Mouse (Mus musculus) embryonic fibroblast, embryonic 13.5 days (primary cell): Measurements from ENCODE around the gene Vps72. TPM values are rescaled to one million over a fixed set of nuclear protein-coding genes. Genes with fewer than 3 reads are reported as not detected.

ENCODE experiments used
- H3K27ac ChIP-seq: 2 replicates; pipeline ENCODE4 v1.5.1; 2012; ENCODE audit warnings: low read length, control low read depth, inconsistent platforms; ENCODE audit not compliant: insufficient read depth
- H3K4me1 ChIP-seq: 2 replicates; pipeline ENCODE4 v1.6.1; 2011; ENCODE audit warnings: low read length; ENCODE audit not compliant: control insufficient read depth, insufficient read depth
- H3K4me3 ChIP-seq: 2 replicates; pipeline ENCODE4 v1.5.1; 2011; ENCODE audit warnings: mild to moderate bottlenecking, control low read depth, low read length; ENCODE audit not compliant: insufficient read depth
- CTCF ChIP-seq: IDR thresholded peaks from 2 replicates; pipeline ENCODE4 v1.5.1; 2011; ENCODE audit warnings: mild to moderate bottlenecking, control low read depth, low read length, moderate library complexity, borderline replicate concordance; ENCODE audit not compliant: insufficient read depth
- POLR2A ChIP-seq: IDR thresholded peaks from 2 replicates; pipeline ENCODE4 v1.6.1; 2011; ENCODE audit warnings: low read depth, mild to moderate bottlenecking, control low read depth, low read length, moderate library complexity
- polyA plus RNA-seq: library from polyadenylated mRNA; stranded (reverse); fragments of >200 nt; gene quantifications from 2 replicates; pipeline ENCODE4 v1.2.4, GENCODE M21; 2011; ENCODE audit warnings: low read depth; ENCODE audit not compliant: missing spikeins, insufficient read length

Gene Vps72
- polyA plus RNA-seq, 1 experiment: 40.4 TPM

- H3K27ac ChIP-seq: no peak within 1 kb of the TSS
- H3K4me3 ChIP-seq: no peak within 1 kb of the TSS
- TF ChIP-seq CTCF: no peak
- TF ChIP-seq POLR2A: no peak
- no peaks in the 10 kb centered on the region for H3K4me1 ChIP-seq
These were observed 31.3 kb downstream of the Vps72 start, which contains the start of gene Tnfaip8l2 for GRCm38 (mm10) chr3:95141952-95142616. Tnfaip8l2 (minus strand) TSS chr3:95142360.

- no peak overlapping the region for H3K4me3 ChIP-seq
- H3K27ac ChIP-seq: no peak overlapping the region
- TF ChIP-seq CTCF (peak; percentile 98), POLR2A (no peak)
- no peaks in the 10 kb centered on the region for H3K4me1 ChIP-seq
These were observed 31.8 kb downstream of the Vps72 start for GRCm38 (mm10) chr3:95142617-95143011.

GRCm38 (mm10) chr3:95147924-95148323 is 37.1 kb downstream of the Vps72 start:
- no peak overlapping the region for H3K4me3 ChIP-seq
- TF ChIP-seq CTCF (no peak), POLR2A (no peak)
- H3K4me1 ChIP-seq: no peaks in the 10 kb centered on the region
- H3K27ac ChIP-seq: no peak overlapping the region

- no peak overlapping the region for H3K4me3 ChIP-seq
- no peak for TF ChIP-seq CTCF
- no peak for TF ChIP-seq POLR2A
- H3K27ac ChIP-seq: no peak overlapping the region
- H3K4me1 ChIP-seq: no peaks in the 10 kb centered on the region
These were observed 43.1 kb downstream of the Vps72 start for GRCm38 (mm10) chr3:95153874-95154273.

GRCm38 (mm10) chr3:95159511-95159986 is 48.7 kb downstream of the Vps72 start:
- Histone ChIP-seq H3K4me1 (peaks cover 6% of the 10 kb centered on the region), H3K27ac (no peak overlapping the region), H3K4me3 (peak overlapping the region; percentile 63)
- TF ChIP-seq POLR2A: no peak
- TF ChIP-seq CTCF: no peak

GRCm38 (mm10) chr3:95159987-95160963 is 49.5 kb downstream of the Vps72 start, which contains the start of gene Sema6c:
Sema6c (plus strand) TSS chr3:95160457.
- Histone ChIP-seq H3K4me1 (peaks cover 6% of the 10 kb centered on the region), H3K4me3 (peak within 1 kb of the TSS; percentile 70), H3K27ac (no peak within 1 kb of the TSS)
- TF ChIP-seq CTCF: no peak
- TF ChIP-seq POLR2A: peak; percentile 84

GRCm38 (mm10) chr3:95161041-95161551 is 50.3 kb downstream of the Vps72 start:
- no peak for TF ChIP-seq POLR2A

GRCm38 (mm10) chr3:95161618-95162344 is 51.0 kb downstream of the Vps72 start:
- H3K4me1 ChIP-seq: peaks cover 6% of the 10 kb centered on the region
- no peak overlapping the region for H3K27ac ChIP-seq
- TF ChIP-seq POLR2A: no peak
- TF ChIP-seq CTCF: no peak
- H3K4me3 ChIP-seq: no peak overlapping the region

More at GRCm38 (mm10) chr3:95161041-95161551, 50.3 kb downstream of the Vps72 start:
- Histone ChIP-seq H3K27ac (no peak overlapping the region), H3K4me1 (peaks cover 6% of the 10 kb centered on the region), H3K4me3 (peak overlapping the region; percentile 70)

- TF ChIP-seq CTCF (no peak), POLR2A (no peak)
- Histone ChIP-seq H3K4me3 (no peak overlapping the region), H3K27ac (no peak overlapping the region), H3K4me1 (peaks cover 6% of the 10 kb centered on the region)
These were observed 51.5 kb downstream of the Vps72 start for GRCm38 (mm10) chr3:95162345-95162628.

GRCm38 (mm10) chr3:95163419-95164255 is 52.8 kb downstream of the Vps72 start:
- Histone ChIP-seq H3K4me3 (no peak overlapping the region), H3K4me1 (peaks cover 6% of the 10 kb centered on the region), H3K27ac (no peak overlapping the region)
- TF ChIP-seq CTCF (no peak), POLR2A (no peak)
